Mouse (Mus musculus): ENCODE measurements around the gene Cd81. TPM values are rescaled to one million over a fixed set of nuclear protein-coding genes. Genes with fewer than 3 reads are reported as not detected.
A peak's percentile ranks its signal among the peaks of the same experiment; 100 is the strongest.

Gene Cd81
- polyA plus RNA-seq, 1 experiment from 2014 or later: 332 TPM

DNA sequence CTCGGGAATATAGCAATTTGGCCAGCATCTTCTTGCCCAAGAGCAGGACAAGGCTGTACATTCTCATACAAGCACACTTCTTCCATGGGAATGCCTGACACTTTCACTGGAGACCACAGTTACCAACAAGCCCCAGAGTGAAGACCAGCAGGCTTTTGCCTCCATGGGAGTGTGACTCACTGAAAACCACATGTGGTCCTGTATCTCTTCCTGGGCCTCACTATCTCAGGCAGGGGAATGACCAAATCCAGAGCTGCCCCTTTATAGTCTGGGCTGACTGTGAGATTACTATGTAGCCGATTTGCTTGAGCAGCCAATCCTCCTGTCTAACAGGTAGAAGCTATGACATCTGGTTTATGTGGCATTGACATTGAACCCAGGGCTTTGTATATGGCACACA is 31.2 kb downstream of the Cd81 start:
- WGBS: 68% methylated on average over 2 of the region's 2 CpGs
- H3K4me2 ChIP-seq (replicated peaks): no peak overlapping the region
- H3K9me3 ChIP-seq: no peaks in the 10 kb centered on the region
- no peak overlapping the region for H3K27ac ChIP-seq
- H3K9ac ChIP-seq: no peak overlapping the region
- H3K36me3 ChIP-seq: no peaks in the 10 kb centered on the region
- no peaks in the 10 kb centered on the region for H3K27me3 ChIP-seq
- H3K4me3 ChIP-seq: no peak overlapping the region
- ATAC-seq (ENCODE audit: insufficient number of reproducible peaks, insufficient read depth, low FRiP score, low TSS enrichment): no peak
- H3K4me1 ChIP-seq: peaks cover 8% of the 10 kb centered on the region; the same call in 1 of the 2 replicates

DNA sequence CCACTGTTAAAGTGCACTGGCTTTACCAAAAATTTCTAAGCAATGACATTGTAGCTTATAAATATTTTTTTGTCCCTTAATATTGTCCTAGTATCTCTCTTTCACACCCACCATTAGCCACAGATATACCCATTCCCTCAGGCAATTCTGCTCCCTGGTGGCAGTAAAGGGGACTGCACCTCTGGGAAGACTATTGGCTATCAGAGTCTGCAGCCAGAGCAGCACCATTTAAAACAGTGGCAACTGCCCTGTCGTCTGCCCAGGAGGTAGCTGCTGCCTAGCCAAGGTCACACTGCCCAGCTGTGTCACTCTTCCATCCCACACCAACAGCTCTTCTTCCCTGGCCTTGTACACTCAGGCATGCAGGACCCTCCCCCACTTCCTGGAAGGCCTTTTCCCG is 33.8 kb downstream of the Cd81 start:
- Histone ChIP-seq H3K9me3 (no peaks in the 10 kb centered on the region), H3K27ac (peak overlapping the region; percentile 62)
- no peak; the same call in 1 of the 2 replicates for ATAC-seq (ENCODE audit: insufficient number of reproducible peaks, insufficient read depth, low FRiP score, low TSS enrichment)

DNA sequence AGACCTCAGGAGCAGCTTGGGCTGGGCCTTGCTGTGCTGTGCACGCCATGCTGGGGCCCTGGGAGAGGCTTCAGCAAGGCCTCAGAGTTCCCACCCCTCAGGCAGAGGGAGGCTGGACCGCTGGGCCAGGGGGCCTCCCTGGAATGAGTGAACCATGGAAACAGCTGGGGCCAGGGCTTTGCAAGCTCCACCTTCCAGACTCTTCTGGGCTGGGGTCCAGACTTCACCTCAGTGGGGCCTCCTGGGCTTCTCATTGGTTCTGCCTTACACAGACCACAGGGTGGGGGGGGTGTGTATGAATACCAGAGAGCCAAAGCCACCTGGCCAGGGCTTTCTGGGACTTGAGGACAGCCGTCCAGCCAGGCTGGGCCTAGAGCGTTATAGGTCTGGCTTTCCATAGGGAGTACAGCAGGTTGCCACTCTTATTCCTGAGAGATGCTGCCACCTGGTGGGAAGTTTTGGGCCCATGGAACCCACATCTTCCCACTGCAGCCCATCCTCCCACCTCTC is 34.6 kb downstream of the Cd81 start:
- H3K27me3 ChIP-seq: no peaks in the 10 kb centered on the region
- peak; percentile 87 for ATAC-seq (ENCODE audit: insufficient number of reproducible peaks, insufficient read depth, low FRiP score, low TSS enrichment)
- peak overlapping the region; percentile 12; the same call in 1 of the 2 replicates for H3K4me2 ChIP-seq (replicated peaks)
- no peak overlapping the region for H3K4me3 ChIP-seq
- H3K36me3 ChIP-seq: no peaks in the 10 kb centered on the region
- no peaks in the 10 kb centered on the region for H3K9me3 ChIP-seq
- H3K9ac ChIP-seq: no peak overlapping the region
- peak overlapping the region; percentile 62 for H3K27ac ChIP-seq
- H3K4me1 ChIP-seq: peaks cover 8% of the 10 kb centered on the region; the same call in 1 of the 2 replicates
- WGBS: 31% methylated on average over 4 of the region's 4 CpGs

More for the DNA sequence above, 33.8 kb downstream of the Cd81 start:
- Histone ChIP-seq H3K4me1 (peaks cover 8% of the 10 kb centered on the region; the same call in 1 of the 2 replicates), H3K36me3 (no peaks in the 10 kb centered on the region), H3K27me3 (no peaks in the 10 kb centered on the region), H3K4me3 (no peak overlapping the region), H3K4me2 (replicated peaks) (peak overlapping the region; percentile 12; the same call in 1 of the 2 replicates), H3K9ac (no peak overlapping the region)
- WGBS: 41% methylated on average over 2 of the region's 2 CpGs

DNA sequence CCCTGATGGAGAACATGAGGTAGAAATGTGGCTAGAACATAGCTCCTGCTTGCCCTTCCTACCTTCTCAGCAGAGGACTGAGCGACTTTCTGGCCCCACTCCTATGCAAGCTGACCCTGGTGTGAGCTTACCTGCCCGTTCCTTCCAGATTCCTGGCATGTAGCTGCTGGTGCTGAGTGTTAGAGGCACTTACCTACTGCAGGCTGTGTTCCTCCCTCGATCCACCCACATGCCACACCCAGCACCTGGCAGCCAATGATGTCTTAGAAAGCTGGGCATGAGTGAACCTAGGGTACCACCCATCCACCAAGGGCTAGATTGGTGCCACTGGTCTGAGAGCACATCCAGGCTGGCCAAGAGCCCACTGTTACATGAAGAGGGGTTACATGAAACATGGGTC is 41.3 kb downstream of the Cd81 start:
- H3K4me2 ChIP-seq (replicated peaks): no peak overlapping the region
- 81% methylated on average over 3 of the region's 3 CpGs for WGBS

DNA sequence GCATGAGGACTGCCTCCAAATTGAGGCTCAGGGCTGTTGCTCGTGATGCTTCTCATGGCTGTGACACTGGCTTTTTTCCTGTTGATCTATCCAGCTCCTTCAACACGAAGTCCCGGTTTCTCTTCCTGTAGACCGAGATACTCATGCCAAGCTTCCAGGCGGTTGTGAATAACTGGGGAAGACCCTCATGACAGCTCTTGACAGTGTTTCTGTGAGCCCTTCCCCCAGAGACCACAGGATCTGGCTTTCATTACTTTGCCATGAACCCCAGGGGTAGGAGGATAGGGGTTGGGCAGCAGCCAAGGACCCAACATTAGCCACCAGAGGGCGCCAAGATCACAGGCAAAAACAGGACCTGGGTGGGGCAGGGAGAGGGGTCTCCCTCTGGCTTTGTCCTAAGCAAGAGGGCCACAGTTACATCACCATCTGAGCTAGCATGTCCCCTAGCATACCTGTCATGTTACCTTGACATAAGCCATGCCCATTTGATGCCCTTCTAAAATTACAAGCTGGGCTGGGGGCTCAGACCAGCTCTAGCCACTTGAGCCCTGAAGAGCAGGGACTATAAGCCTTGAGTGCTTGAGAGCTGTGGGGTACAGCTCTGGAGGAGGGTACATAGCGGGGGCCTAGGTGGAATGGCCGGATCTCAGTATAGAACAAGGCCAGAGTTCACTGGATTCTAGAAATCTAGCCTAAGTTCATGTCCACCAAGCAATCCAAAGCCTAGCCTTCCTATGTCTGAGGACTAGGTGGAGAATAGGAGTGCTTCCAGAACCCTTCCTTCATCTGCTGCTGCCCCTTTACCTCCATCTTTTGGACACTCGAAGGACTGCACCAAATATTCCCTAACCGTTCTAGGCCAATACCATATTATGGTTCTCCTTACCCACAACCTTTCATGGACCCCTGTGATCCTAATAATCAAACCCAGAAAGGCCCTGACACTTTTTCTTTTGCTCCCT is 42.3 kb downstream of the Cd81 start, which contains the start of gene Trpm5:
Gene Trpm5, minus strand, starts transcription at position 51 of the 962 bp plus-strand sequence.
- H3K4me3 ChIP-seq: no peak within 1 kb of the TSS
- H3K27ac ChIP-seq: no peak within 1 kb of the TSS
- no peaks in the 10 kb centered on the region for H3K36me3 ChIP-seq
- 0 out of 2 replicates have a peak, but pooled peaks have one; percentile 3 for ATAC-seq (ENCODE audit: insufficient number of reproducible peaks, insufficient read depth, low FRiP score, low TSS enrichment)
- no peaks in the 10 kb centered on the region for H3K9me3 ChIP-seq
- H3K4me2 ChIP-seq (replicated peaks): no peak within 1 kb of the TSS
- 36% methylated on average over 10 of the region's 10 CpGs for WGBS
- no peaks in the 10 kb centered on the region for H3K27me3 ChIP-seq
- no peaks in the 10 kb centered on the region for H3K4me1 ChIP-seq
- no peak within 1 kb of the TSS for H3K9ac ChIP-seq

More for the DNA sequence above, 41.3 kb downstream of the Cd81 start:
- H3K27me3 ChIP-seq: no peaks in the 10 kb centered on the region
- H3K4me1 ChIP-seq: no peaks in the 10 kb centered on the region
- no peak overlapping the region for H3K9ac ChIP-seq
- no peak overlapping the region for H3K27ac ChIP-seq
- H3K4me3 ChIP-seq: no peak overlapping the region
- H3K9me3 ChIP-seq: no peaks in the 10 kb centered on the region
- H3K36me3 ChIP-seq: no peaks in the 10 kb centered on the region
- ATAC-seq (ENCODE audit: insufficient number of reproducible peaks, insufficient read depth, low FRiP score, low TSS enrichment): no peak

DNA sequence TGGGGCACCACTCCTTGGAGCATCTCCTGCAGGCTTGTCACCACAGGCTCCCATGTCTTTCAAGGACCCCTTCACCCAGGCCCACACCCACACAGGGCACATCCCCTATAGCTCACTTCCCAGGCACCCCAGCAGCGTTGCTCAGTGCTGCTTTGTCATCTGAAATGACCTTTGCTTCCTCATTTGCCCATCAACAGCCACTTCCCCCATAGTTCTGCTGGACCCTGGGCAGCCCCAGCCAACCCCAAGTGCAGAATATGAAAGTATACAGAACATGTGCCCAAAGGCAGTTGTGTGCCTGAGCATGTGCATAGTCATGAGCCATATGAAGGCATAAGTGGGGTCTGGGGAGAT is 43.0 kb downstream of the Cd81 start:
- Histone ChIP-seq H3K9me3 (no peaks in the 10 kb centered on the region), H3K4me1 (no peaks in the 10 kb centered on the region), H3K27ac (no peak overlapping the region), H3K4me2 (replicated peaks) (no peak overlapping the region), H3K27me3 (no peaks in the 10 kb centered on the region; the same call in 1 of the 2 replicates), H3K4me3 (no peak overlapping the region), H3K36me3 (no peaks in the 10 kb centered on the region), H3K9ac (no peak overlapping the region)
- ATAC-seq (ENCODE audit: insufficient number of reproducible peaks, insufficient read depth, low FRiP score, low TSS enrichment): no peak
- WGBS: 52% methylated on average over 1 of the region's 1 CpGs

DNA sequence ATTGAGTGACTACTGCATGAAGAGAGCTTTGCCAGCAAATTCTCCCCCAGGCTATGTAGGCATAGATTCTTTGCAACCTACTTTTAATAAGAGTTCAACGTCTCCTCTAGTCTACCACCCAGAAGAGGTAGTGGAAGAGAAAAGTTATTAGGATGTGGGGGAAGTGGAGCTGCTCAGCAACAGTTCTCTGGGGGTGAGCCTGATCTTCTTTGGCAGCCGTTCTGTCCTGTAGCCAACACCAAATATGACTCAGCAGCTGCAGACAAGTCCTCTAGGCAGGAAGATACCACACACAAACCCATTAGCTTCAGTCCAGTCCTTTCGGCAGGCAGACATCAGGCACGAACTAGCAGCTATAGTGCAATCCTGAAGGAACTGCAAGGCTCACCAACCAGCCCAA is 48.2 kb downstream of the Cd81 start:
- ATAC-seq (ENCODE audit: insufficient number of reproducible peaks, insufficient read depth, low FRiP score, low TSS enrichment): no peak
- 61% methylated on average over 4 of the region's 4 CpGs for WGBS
- Histone ChIP-seq H3K4me1 (no peaks in the 10 kb centered on the region), H3K4me3 (no peak overlapping the region), H3K9ac (no peak overlapping the region), H3K4me2 (replicated peaks) (no peak overlapping the region), H3K9me3 (no peaks in the 10 kb centered on the region), H3K27ac (no peak overlapping the region), H3K36me3 (no peaks in the 10 kb centered on the region), H3K27me3 (peaks cover 16% of the 10 kb centered on the region)

DNA sequence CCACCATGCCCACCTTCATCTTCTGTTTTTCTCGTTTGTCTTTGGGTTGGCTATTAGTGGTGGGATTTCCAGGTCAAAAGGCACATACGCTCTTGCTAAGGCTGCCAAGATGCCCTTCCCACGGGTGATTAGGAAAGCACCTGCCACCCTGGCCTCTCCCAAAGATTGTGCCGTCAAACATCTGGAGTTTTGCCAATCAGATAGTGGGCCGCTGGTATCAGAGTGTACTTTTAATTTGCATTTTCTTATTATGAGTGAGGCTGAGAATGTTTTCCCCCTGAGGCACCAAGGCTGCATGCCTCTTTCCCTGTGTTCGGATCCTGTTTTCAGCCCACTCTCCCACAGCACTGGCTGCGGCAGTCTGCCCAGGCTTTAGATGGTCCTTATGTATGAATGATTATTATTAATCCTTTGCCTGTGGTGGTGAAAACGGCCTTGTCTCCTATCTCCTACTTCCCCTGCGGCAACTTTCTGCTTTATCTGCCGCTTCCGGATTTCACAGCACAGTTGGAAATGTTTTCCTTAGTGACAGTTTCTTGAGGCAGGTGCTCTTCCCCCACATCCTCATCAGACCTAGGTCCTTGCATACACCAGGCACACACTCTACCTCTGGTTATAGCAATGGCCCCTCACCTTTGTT is 52.8 kb downstream of the Cd81 start:
- Histone ChIP-seq H3K9ac (no peak overlapping the region), H3K4me3 (no peak overlapping the region), H3K27ac (no peak overlapping the region), H3K4me1 (peaks cover 15% of the 10 kb centered on the region), H3K27me3 (peaks cover 60% of the 10 kb centered on the region), H3K4me2 (replicated peaks) (no peak overlapping the region), H3K9me3 (no peaks in the 10 kb centered on the region), H3K36me3 (no peaks in the 10 kb centered on the region)
- ATAC-seq (ENCODE audit: insufficient number of reproducible peaks, insufficient read depth, low FRiP score, low TSS enrichment): no peak
- 68% methylated on average over 11 of the region's 11 CpGs for WGBS

DNA sequence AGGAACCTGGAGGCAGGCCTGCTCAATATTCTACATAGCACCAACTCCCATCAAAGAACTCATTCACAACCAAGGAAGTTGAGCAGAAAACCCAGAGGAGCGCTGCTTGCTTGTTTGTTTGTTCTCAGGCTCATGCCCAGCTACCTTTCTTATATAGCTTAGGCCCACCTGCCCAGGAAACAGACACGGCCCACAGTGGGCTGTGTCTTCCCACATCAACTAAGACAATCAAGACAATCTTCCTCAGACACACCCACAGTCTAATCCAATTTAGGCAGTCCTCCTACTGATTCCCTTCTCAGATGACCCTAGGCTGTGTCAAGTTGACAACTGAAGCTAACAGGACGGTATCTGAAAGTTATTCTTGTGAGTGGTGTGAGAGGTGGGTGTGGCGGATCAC is 53.5 kb downstream of the Cd81 start, which contains the start of gene Kcnq1:
Gene Kcnq1, plus strand, starts transcription at position 301 of the 400 bp plus-strand sequence.
- Histone ChIP-seq H3K27ac (no peak within 1 kb of the TSS), H3K9me3 (no peaks in the 10 kb centered on the region), H3K4me2 (replicated peaks) (peak within 1 kb of the TSS; percentile 71), H3K4me1 (peaks cover 15% of the 10 kb centered on the region), H3K4me3 (peak within 1 kb of the TSS; percentile 36), H3K27me3 (peaks cover 64% of the 10 kb centered on the region), H3K36me3 (no peaks in the 10 kb centered on the region), H3K9ac (no peak within 1 kb of the TSS)
- ATAC-seq (ENCODE audit: insufficient number of reproducible peaks, insufficient read depth, low FRiP score, low TSS enrichment): no peak
- 65% methylated on average over 4 of the region's 4 CpGs for WGBS

DNA sequence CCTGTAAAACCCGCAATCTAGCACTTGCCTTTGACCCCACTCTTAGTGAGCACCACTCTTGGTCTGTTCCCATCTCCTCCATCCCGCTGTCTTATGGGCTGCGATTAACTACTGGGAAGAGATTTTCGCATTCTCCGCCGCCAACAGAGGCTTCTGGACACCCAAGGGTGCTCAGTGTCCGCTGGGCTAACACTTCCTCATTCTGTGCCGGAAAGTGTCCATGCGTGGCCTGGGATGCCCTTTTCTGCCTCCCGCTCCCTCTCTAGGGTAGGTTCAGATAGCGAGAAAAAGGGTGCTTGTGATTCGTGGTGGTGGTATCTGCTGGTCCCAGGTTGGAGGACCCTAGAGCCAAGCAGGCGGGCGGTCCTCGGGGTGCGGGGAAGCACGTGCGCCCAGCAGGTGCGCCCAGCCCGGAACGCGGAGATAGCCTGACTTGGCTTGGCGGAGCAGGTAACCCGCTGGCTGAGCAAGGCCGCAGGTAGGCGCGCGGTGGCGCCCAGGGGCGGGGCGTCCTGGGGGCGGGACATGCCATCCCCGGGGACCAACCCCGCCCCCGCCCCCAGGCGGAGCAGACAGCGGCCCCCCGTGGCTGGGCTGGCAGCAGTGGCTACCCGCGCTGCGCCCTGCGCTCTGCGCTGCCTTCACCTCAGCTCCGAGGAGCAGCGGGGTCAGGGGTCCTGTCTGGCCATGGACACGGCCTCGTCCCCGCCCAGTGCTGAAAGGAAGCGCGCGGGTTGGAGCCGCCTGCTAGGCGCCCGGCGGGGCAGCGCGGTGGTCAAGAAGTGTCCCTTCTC is 54.3 kb downstream of the Cd81 start:
- Histone ChIP-seq H3K27ac (no peak overlapping the region), H3K4me2 (replicated peaks) (peak overlapping the region; percentile 71), H3K27me3 (peaks cover 64% of the 10 kb centered on the region), H3K4me3 (peak overlapping the region; percentile 36), H3K9ac (no peak overlapping the region), H3K4me1 (peaks cover 15% of the 10 kb centered on the region), H3K9me3 (no peaks in the 10 kb centered on the region), H3K36me3 (no peaks in the 10 kb centered on the region)
- 8% methylated on average over 48 of the region's 57 CpGs for WGBS
- ATAC-seq (ENCODE audit: insufficient number of reproducible peaks, insufficient read depth, low FRiP score, low TSS enrichment): no peak

DNA sequence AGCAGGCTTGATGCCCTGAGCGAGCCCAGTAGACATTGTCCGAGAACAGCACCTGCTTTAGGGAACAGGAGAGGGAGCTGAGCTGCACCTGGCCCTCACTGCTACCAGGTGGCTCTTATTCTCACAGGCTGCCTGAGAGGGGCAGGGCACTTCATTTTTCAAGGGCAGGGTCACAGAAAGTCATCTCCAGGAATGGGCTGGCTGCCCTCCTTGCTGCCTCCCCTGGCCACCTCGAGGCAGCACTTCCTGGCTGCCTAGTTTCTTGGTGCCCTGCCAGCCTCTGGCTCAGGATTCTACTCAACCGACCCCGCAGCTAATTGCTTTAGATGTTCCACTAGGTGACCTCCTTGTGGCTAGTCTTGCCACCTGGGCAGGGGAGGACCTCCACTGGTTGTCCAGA is 55.7 kb downstream of the Cd81 start:
- Histone ChIP-seq H3K36me3 (no peaks in the 10 kb centered on the region), H3K27ac (no peak overlapping the region)

More for the DNA sequence above, 55.7 kb downstream of the Cd81 start:
- Histone ChIP-seq H3K4me2 (replicated peaks) (no peak overlapping the region), H3K9ac (no peak overlapping the region), H3K27me3 (peaks cover 60% of the 10 kb centered on the region), H3K4me1 (peaks cover 15% of the 10 kb centered on the region), H3K9me3 (no peaks in the 10 kb centered on the region), H3K4me3 (no peak overlapping the region)
- ATAC-seq (ENCODE audit: insufficient number of reproducible peaks, insufficient read depth, low FRiP score, low TSS enrichment): no peak
- 45% methylated on average over 5 of the region's 5 CpGs for WGBS
